Mouse (Mus musculus): ENCODE measurements around the gene Mansc4. TPM values are rescaled to one million over a fixed set of nuclear protein-coding genes. Genes with fewer than 3 reads are reported as not detected.
A peak's percentile ranks its signal among the peaks of the same experiment; 100 is the strongest.

The Mansc4 gene
- 0.19 and 0.21 TPM in 2 replicates for polyA plus RNA-seq (2012; rRNA removed)

DNA sequence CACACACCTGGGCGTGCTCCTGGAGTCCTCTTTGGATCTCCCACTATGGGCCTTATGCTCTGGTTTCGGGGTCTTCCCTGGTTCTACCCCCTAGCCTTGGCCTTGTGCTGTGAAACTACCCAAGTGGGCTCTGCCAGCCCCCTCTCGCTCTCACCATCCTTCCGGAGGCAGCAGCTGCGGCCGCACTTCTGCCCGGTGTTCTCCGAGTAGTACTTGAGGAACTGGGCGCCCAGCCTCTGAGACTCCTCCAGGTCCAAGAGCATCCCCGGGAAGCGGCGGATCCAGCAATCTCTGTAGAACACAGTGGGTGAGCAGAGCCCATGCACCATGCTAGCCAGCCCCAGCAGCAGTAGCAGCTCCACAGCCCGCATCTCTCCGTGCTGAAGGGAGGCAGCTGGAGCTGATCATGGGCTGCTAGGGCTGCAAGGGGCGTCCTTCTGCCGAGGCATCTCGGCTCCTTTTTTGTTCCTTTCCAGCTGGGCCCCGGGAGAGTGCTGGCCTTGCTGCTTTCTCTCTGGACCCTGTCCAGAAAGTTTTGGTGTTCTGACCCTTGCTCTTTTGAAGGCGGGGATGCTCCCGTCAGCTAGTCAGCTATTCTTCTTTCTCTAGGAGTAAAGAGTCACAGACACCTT, at the start of gene Mansc4:
Mansc4 (minus strand) TSS at position 439 of the 632 bp plus-strand sequence.
- WGBS: 12% methylated on average over 20 of the region's 20 CpGs
- TF ChIP-seq POLR2A (IDR thresholded peaks at IDR 0.05; ENCODE audit: borderline replicate concordance, insufficient read depth, low read length): no peak
- no peak for TF ChIP-seq CTCF (IDR thresholded peaks at IDR 0.05; ENCODE audit: borderline replicate concordance, insufficient read depth, low read depth, low read length)
- no peak within 1 kb of the TSS for H3K4me3 ChIP-seq (replicated peaks; ENCODE audit: insufficient read depth, low read depth, low read length)
- no peaks in the 10 kb centered on the region for H3K27me3 ChIP-seq (ENCODE audit: control insufficient read depth, insufficient read depth, low read length)
- DNase-seq: no peak
- no peaks in the 10 kb centered on the region for H3K4me1 ChIP-seq (ENCODE audit: control insufficient read depth, insufficient read depth, low read length)
- no peak within 1 kb of the TSS for H3K27ac ChIP-seq (ENCODE audit: insufficient read depth, low read length)

DNA sequence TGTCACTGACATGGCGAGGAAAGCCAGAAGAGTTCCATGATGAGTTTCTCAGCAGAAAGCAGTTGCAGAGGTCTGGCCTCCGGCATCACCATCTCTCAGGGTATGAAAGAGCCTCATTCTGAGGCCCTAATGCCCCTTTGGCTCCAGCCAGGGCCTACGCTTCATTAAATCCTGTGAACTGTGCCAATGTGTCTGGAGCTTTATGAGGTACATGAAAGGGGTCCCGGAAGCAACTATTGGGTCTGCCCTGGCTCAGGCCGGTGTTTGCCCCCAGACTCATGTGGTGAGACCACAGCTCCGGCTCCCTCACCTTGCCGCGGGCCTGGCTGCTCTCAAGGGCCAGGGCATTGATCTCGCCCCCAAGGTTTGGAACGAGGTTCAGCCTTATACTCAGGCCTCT, 40.4 kb upstream of the Mansc4 start:
- H3K27me3 ChIP-seq (ENCODE audit: control insufficient read depth, insufficient read depth, low read length): no peaks in the 10 kb centered on the region; the same call in 1 of the 2 replicates
- TF ChIP-seq CTCF (IDR thresholded peaks at IDR 0.05; ENCODE audit: borderline replicate concordance, insufficient read depth, low read depth, low read length) (no peak), POLR2A (IDR thresholded peaks at IDR 0.05; ENCODE audit: borderline replicate concordance, insufficient read depth, low read length) (no peak)
- no peak for DNase-seq
- WGBS: 46% methylated on average over 10 of the region's 10 CpGs
- H3K4me1 ChIP-seq (ENCODE audit: control insufficient read depth, insufficient read depth, low read length): no peaks in the 10 kb centered on the region
- no peak overlapping the region for H3K27ac ChIP-seq (ENCODE audit: insufficient read depth, low read length)
- H3K4me3 ChIP-seq (replicated peaks; ENCODE audit: insufficient read depth, low read depth, low read length): no peak overlapping the region

DNA sequence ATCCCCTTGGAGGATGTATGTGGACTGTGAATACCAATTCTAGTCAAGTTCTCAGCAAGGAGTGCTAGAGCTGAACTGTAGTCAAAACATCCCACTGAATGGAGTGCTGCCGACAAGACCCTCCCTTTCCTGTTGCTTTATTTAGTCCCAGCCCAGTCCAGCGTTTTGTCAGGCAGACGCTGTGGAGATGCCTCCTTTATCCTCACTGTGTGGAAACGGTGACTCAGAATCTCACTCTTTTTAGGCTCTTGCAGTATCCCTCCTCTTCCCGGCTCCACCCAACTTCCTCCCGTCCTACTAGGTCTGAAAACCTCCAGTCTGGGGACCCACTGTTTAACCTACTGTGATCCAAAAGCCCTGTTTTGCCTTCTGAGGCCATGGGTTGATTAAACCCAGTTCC, 34.5 kb upstream of the Mansc4 start:
- no peaks in the 10 kb centered on the region for H3K27me3 ChIP-seq (ENCODE audit: control insufficient read depth, insufficient read depth, low read length)
- no peak overlapping the region for H3K27ac ChIP-seq (ENCODE audit: insufficient read depth, low read length)
- DNase-seq: no peak
- WGBS: 51% methylated on average over 6 of the region's 6 CpGs
- TF ChIP-seq POLR2A (IDR thresholded peaks at IDR 0.05; ENCODE audit: borderline replicate concordance, insufficient read depth, low read length): no peak
- no peak for TF ChIP-seq CTCF (IDR thresholded peaks at IDR 0.05; ENCODE audit: borderline replicate concordance, insufficient read depth, low read depth, low read length)
- no peak overlapping the region for H3K4me3 ChIP-seq (replicated peaks; ENCODE audit: insufficient read depth, low read depth, low read length)
- no peaks in the 10 kb centered on the region for H3K4me1 ChIP-seq (ENCODE audit: control insufficient read depth, insufficient read depth, low read length)

DNA sequence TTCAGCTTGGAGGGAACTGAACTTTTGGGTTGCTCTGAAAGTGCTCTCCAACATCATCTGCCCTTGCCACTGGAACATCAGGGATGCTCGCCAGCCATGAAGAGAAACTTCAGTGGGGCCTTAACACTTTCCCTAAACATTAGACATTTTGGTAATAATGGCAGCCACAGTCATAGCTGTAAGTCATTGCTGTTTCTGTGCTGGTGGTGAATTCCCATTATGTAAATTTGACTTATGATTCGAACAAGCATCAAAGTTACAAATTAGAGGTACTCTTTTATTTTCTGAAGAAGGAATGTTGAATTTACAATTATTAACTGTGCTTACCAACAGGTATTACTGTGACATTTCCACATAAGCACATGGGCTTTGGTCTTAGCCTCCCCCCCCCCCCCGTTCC, 31.4 kb upstream of the Mansc4 start:
- no peak for DNase-seq
- Histone ChIP-seq H3K4me3 (replicated peaks; ENCODE audit: insufficient read depth, low read depth, low read length) (no peak overlapping the region), H3K27ac (ENCODE audit: insufficient read depth, low read length) (no peak overlapping the region), H3K4me1 (ENCODE audit: control insufficient read depth, insufficient read depth, low read length) (no peaks in the 10 kb centered on the region), H3K27me3 (ENCODE audit: control insufficient read depth, insufficient read depth, low read length) (no peaks in the 10 kb centered on the region)
- WGBS: 88% methylated on average over 3 of the region's 3 CpGs
- no peak for TF ChIP-seq CTCF (IDR thresholded peaks at IDR 0.05; ENCODE audit: borderline replicate concordance, insufficient read depth, low read depth, low read length)
- no peak for TF ChIP-seq POLR2A (IDR thresholded peaks at IDR 0.05; ENCODE audit: borderline replicate concordance, insufficient read depth, low read length)

DNA sequence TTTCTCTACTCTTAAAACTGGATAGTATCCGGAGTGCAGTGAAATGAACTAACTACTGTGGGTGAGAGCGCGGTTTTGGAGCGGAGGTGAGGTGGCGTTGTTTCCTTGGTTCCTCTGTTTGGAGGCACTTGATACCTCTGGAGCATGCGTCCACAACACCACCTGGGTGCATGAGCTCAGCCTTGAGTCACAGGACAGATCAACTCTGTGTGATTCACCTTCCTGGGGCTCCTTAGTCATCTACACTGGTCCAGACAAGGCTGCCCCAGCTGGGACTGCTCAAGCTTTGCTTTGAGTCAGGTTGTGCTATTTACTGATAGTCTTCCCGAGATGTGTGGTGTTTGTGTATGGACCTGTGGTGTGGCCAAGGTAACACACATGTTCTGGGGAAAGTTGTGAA, 30.9 kb upstream of the Mansc4 start:
- WGBS: 95% methylated on average over 7 of the region's 7 CpGs

DNA sequence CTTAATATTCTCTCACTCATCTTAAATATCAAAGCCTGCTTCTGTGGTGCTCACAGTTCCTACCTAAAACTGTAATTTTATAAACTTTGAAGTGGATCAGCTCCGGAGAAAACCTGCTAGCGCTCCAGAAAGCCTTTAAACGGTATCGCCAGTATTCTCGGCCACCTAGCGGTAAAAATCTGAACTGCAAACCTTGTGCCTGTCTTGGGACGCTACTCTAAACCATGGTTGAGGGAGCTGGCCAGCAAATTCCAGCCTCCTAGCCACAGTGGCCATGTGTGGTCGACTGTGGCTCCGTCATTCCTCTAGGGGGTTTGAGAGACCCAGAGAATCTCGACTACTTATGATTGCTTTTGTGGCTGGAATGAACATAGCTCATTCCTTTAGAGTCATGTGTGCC, 29.7 kb upstream of the Mansc4 start:
- peak; percentile 67 to 82 for DNase-seq
- H3K4me3 ChIP-seq (replicated peaks; ENCODE audit: insufficient read depth, low read depth, low read length): no peak overlapping the region
- 5% methylated on average over 10 of the region's 10 CpGs for WGBS

More for the DNA sequence above, 30.9 kb upstream of the Mansc4 start:
- TF ChIP-seq POLR2A (IDR thresholded peaks at IDR 0.05; ENCODE audit: borderline replicate concordance, insufficient read depth, low read length): no peak
- no peak for TF ChIP-seq CTCF (IDR thresholded peaks at IDR 0.05; ENCODE audit: borderline replicate concordance, insufficient read depth, low read depth, low read length)
- H3K27ac ChIP-seq (ENCODE audit: insufficient read depth, low read length): no peak overlapping the region
- no peak overlapping the region for H3K4me3 ChIP-seq (replicated peaks; ENCODE audit: insufficient read depth, low read depth, low read length)
- no peak for DNase-seq
- H3K27me3 ChIP-seq (ENCODE audit: control insufficient read depth, insufficient read depth, low read length): no peaks in the 10 kb centered on the region
- no peaks in the 10 kb centered on the region for H3K4me1 ChIP-seq (ENCODE audit: control insufficient read depth, insufficient read depth, low read length)

DNA sequence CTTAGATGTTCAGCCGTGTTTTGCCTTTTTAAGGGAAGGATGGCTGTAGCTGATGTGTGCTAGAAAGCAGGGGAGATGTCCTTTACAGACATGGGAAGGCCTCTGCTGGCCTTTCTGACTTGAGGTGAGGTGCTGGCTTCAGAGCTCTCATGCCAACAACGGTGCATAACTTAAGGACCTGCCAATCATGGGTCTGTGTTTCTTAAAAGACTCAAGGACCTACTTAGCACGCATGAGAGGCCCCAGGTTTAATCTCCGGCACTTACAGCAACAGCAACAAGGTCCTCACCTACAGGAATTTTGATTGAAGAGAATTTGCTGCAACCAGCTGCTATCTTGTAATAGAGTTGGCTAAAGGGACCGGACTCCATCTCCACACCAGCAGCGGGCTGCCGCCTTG, 22.5 kb upstream of the Mansc4 start:
- TF ChIP-seq CTCF (IDR thresholded peaks at IDR 0.05; ENCODE audit: borderline replicate concordance, insufficient read depth, low read depth, low read length) (no peak), POLR2A (IDR thresholded peaks at IDR 0.05; ENCODE audit: borderline replicate concordance, insufficient read depth, low read length) (no peak)
- Histone ChIP-seq H3K27ac (ENCODE audit: insufficient read depth, low read length) (no peak overlapping the region), H3K27me3 (ENCODE audit: control insufficient read depth, insufficient read depth, low read length) (no peaks in the 10 kb centered on the region), H3K4me3 (replicated peaks; ENCODE audit: insufficient read depth, low read depth, low read length) (no peak overlapping the region), H3K4me1 (ENCODE audit: control insufficient read depth, insufficient read depth, low read length) (no peaks in the 10 kb centered on the region)
- 87% methylated on average over 7 of the region's 7 CpGs for WGBS
- DNase-seq: no peak

More for the DNA sequence above, 29.7 kb upstream of the Mansc4 start:
- no peaks in the 10 kb centered on the region for H3K4me1 ChIP-seq (ENCODE audit: control insufficient read depth, insufficient read depth, low read length)
- H3K27me3 ChIP-seq (ENCODE audit: control insufficient read depth, insufficient read depth, low read length): no peaks in the 10 kb centered on the region
- H3K27ac ChIP-seq (ENCODE audit: insufficient read depth, low read length): no peak overlapping the region
- peak; percentile 70 for TF ChIP-seq CTCF (IDR thresholded peaks at IDR 0.05; ENCODE audit: borderline replicate concordance, insufficient read depth, low read depth, low read length)
- no peak for TF ChIP-seq POLR2A (IDR thresholded peaks at IDR 0.05; ENCODE audit: borderline replicate concordance, insufficient read depth, low read length)

DNA sequence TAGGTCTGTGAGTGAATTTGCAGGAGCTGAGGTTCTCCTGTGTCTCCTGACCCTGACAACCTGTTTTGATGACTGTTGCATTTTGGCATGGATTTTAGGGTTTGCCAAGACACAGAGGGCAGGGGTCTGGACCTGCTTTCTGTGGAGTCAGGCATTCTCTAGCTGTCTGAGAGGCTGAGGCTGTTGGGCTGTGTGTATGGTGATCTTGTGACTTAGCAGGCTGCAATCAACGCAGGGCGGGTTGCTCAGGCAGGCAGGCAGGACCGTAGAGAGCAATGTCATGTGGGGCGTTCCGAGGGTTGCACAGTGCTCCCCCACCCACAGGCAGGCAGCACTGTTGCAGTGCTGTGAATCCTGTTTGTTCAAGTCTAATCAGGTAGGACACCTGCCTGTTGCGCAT, 19.9 kb upstream of the Mansc4 start:
- peaks cover 5% of the 10 kb centered on the region; the same call in 1 of the 2 replicates for H3K4me1 ChIP-seq (ENCODE audit: control insufficient read depth, insufficient read depth, low read length)
- TF ChIP-seq POLR2A (IDR thresholded peaks at IDR 0.05; ENCODE audit: borderline replicate concordance, insufficient read depth, low read length): no peak
- no peak for TF ChIP-seq CTCF (IDR thresholded peaks at IDR 0.05; ENCODE audit: borderline replicate concordance, insufficient read depth, low read depth, low read length)
- 90% methylated on average over 6 of the region's 6 CpGs for WGBS
- H3K27me3 ChIP-seq (ENCODE audit: control insufficient read depth, insufficient read depth, low read length): no peaks in the 10 kb centered on the region
- no peak overlapping the region for H3K4me3 ChIP-seq (replicated peaks; ENCODE audit: insufficient read depth, low read depth, low read length)
- DNase-seq: no peak
- H3K27ac ChIP-seq (ENCODE audit: insufficient read depth, low read length): no peak overlapping the region
